Mouse (Mus musculus): ENCODE measurements around the gene Higd1a. TPM values are rescaled to one million over a fixed set of nuclear protein-coding genes. Genes with fewer than 3 reads are reported as not detected.

Gene Higd1a
- polyA plus RNA-seq, 1 experiment from 2014 or later, result 631 TPM

GRCm38 (mm10) chr9:121903476-121904305 is 45.5 kb upstream of the Higd1a start:
- no peaks in the 10 kb centered on the region for H3K9me3 ChIP-seq (ENCODE audit: control insufficient read depth, low read length)

GRCm38 (mm10) chr9:121901710-121902700 is 43.8 kb upstream of the Higd1a start:
- no peaks in the 10 kb centered on the region for H3K9me3 ChIP-seq (ENCODE audit: control insufficient read depth, low read length)
- no peak overlapping the region for H3K27ac ChIP-seq (replicated peaks)
- TF ChIP-seq EP300 (optimal IDR thresholded peaks at IDR 0.05) (no peak), CTCF (IDR thresholded peaks at IDR 0.05; ENCODE audit: low read depth) (no peak)
- ATAC-seq (ENCODE audit: low FRiP score, low TSS enrichment) (no peak), DNase-seq (ENCODE audit: low spot score) (no peak)
- H3K4me3 ChIP-seq (ENCODE audit: low read depth, low read length), result no peak overlapping the region
- H3K9ac ChIP-seq (ENCODE audit: low read length), result no peak overlapping the region
- no peaks in the 10 kb centered on the region for H3K36me3 ChIP-seq (ENCODE audit: control insufficient read depth, insufficient read depth, low read length)
- H3K4me2 ChIP-seq (replicated peaks; ENCODE audit: low read depth), result no peak overlapping the region
- 59% methylated on average over 5 of the region's 5 CpGs for WGBS
- no peaks in the 10 kb centered on the region for H3K27me3 ChIP-seq (ENCODE audit: control insufficient read depth, insufficient read depth, low read length)
- H3K4me1 ChIP-seq (replicated peaks; ENCODE audit: control insufficient read depth, insufficient read depth), result no peaks in the 10 kb centered on the region

More at GRCm38 (mm10) chr9:121903476-121904305, 45.5 kb upstream of the Higd1a start:
- no peak for DNase-seq (ENCODE audit: low spot score)
- 59% methylated on average over 8 of the region's 8 CpGs for WGBS
- no peak for TF ChIP-seq CTCF (IDR thresholded peaks at IDR 0.05; ENCODE audit: low read depth)
- TF ChIP-seq EP300 (optimal IDR thresholded peaks at IDR 0.05), result no peak
- H3K9ac ChIP-seq (ENCODE audit: low read length), result no peak overlapping the region
- no peaks in the 10 kb centered on the region for H3K27me3 ChIP-seq (ENCODE audit: control insufficient read depth, insufficient read depth, low read length)
- H3K4me2 ChIP-seq (replicated peaks; ENCODE audit: low read depth), result no peak overlapping the region
- H3K4me3 ChIP-seq (ENCODE audit: low read depth, low read length), result no peak overlapping the region
- H3K36me3 ChIP-seq (ENCODE audit: control insufficient read depth, insufficient read depth, low read length), result no peaks in the 10 kb centered on the region
- H3K27ac ChIP-seq (replicated peaks), result no peak overlapping the region
- ATAC-seq (ENCODE audit: low FRiP score, low TSS enrichment), result no peak; the same call in 1 of the 2 replicates
- H3K4me1 ChIP-seq (replicated peaks; ENCODE audit: control insufficient read depth, insufficient read depth), result no peaks in the 10 kb centered on the region

GRCm38 (mm10) chr9:121900282-121900855 is 42.2 kb upstream of the Higd1a start:
- ATAC-seq (ENCODE audit: low FRiP score, low TSS enrichment), result no peak
- 84% methylated on average over 5 of the region's 5 CpGs for WGBS
- Histone ChIP-seq H3K9ac (ENCODE audit: low read length) (no peak overlapping the region), H3K27ac (replicated peaks) (no peak overlapping the region), H3K4me1 (replicated peaks; ENCODE audit: control insufficient read depth, insufficient read depth) (no peaks in the 10 kb centered on the region), H3K27me3 (ENCODE audit: control insufficient read depth, insufficient read depth, low read length) (no peaks in the 10 kb centered on the region), H3K4me3 (ENCODE audit: low read depth, low read length) (no peak overlapping the region), H3K36me3 (ENCODE audit: control insufficient read depth, insufficient read depth, low read length) (no peaks in the 10 kb centered on the region), H3K9me3 (ENCODE audit: control insufficient read depth, low read length) (no peaks in the 10 kb centered on the region), H3K4me2 (replicated peaks; ENCODE audit: low read depth) (no peak overlapping the region)
- no peak for TF ChIP-seq EP300 (optimal IDR thresholded peaks at IDR 0.05)
- no peak for TF ChIP-seq CTCF (IDR thresholded peaks at IDR 0.05; ENCODE audit: low read depth)
- DNase-seq (ENCODE audit: low spot score), result no peak

GRCm38 (mm10) chr9:121899306-121899705 is 41.1 kb upstream of the Higd1a start:
- H3K27me3 ChIP-seq (ENCODE audit: control insufficient read depth, insufficient read depth, low read length), result no peaks in the 10 kb centered on the region
- no peak for TF ChIP-seq EP300 (optimal IDR thresholded peaks at IDR 0.05)
- no peak for TF ChIP-seq CTCF (IDR thresholded peaks at IDR 0.05; ENCODE audit: low read depth)
- WGBS, result 67% methylated on average over 6 of the region's 6 CpGs
- no peaks in the 10 kb centered on the region for H3K9me3 ChIP-seq (ENCODE audit: control insufficient read depth, low read length)
- H3K27ac ChIP-seq (replicated peaks), result no peak overlapping the region
- H3K4me1 ChIP-seq (replicated peaks; ENCODE audit: control insufficient read depth, insufficient read depth), result no peaks in the 10 kb centered on the region
- H3K36me3 ChIP-seq (ENCODE audit: control insufficient read depth, insufficient read depth, low read length), result no peaks in the 10 kb centered on the region
- no peak overlapping the region for H3K4me2 ChIP-seq (replicated peaks; ENCODE audit: low read depth)
- ATAC-seq (ENCODE audit: low FRiP score, low TSS enrichment), result no peak
- H3K4me3 ChIP-seq (ENCODE audit: low read depth, low read length), result no peak overlapping the region
- H3K9ac ChIP-seq (ENCODE audit: low read length), result no peak overlapping the region
- DNase-seq (ENCODE audit: low spot score), result no peak

- TF ChIP-seq EP300 (optimal IDR thresholded peaks at IDR 0.05), result no peak
- no peak for TF ChIP-seq CTCF (IDR thresholded peaks at IDR 0.05; ENCODE audit: low read depth)
- Histone ChIP-seq H3K9me3 (ENCODE audit: control insufficient read depth, low read length) (no peaks in the 10 kb centered on the region), H3K27ac (replicated peaks) (peak within 1 kb of the TSS; percentile 65), H3K9ac (ENCODE audit: low read length) (no peak within 1 kb of the TSS), H3K4me1 (replicated peaks; ENCODE audit: control insufficient read depth, insufficient read depth) (no peaks in the 10 kb centered on the region), H3K27me3 (ENCODE audit: control insufficient read depth, insufficient read depth, low read length) (no peaks in the 10 kb centered on the region), H3K4me3 (ENCODE audit: low read depth, low read length) (no peak within 1 kb of the TSS), H3K4me2 (replicated peaks; ENCODE audit: low read depth) (no peak within 1 kb of the TSS), H3K36me3 (ENCODE audit: control insufficient read depth, insufficient read depth, low read length) (no peaks in the 10 kb centered on the region)
- DNase-seq (ENCODE audit: low spot score), result no peak
- 81% methylated on average over 9 of the region's 9 CpGs for WGBS
- ATAC-seq (ENCODE audit: low FRiP score, low TSS enrichment), result no peak
These were observed 40.1 kb upstream of the Higd1a start, which contains the start of gene Ackr2 for GRCm38 (mm10) chr9:121898245-121898644. TSS of gene Ackr2 (plus strand) at chr9:121898355.

Data from stomach, postnatal 0 days (tissue).